Mouse (Mus musculus) CH12.LX (cell line): ENCODE results near the gene Gm20388. TPM values are rescaled to one million over a fixed set of nuclear protein-coding genes. Genes with fewer than 3 reads are reported as not detected.

ENCODE experiments used
- DNase-seq: peaks from one replicate; pipeline ENCODE4 v3.0.0-alpha.2; 2013; ENCODE audit errors: extremely low read depth
- H3K27ac ChIP-seq: 2 replicates; pipeline ENCODE4 v1.5.1; 2012; ENCODE audit warnings: low read depth, mild to moderate bottlenecking, control low read depth, moderate library complexity; ENCODE audit not compliant: insufficient read depth
- H3K27me3 ChIP-seq: replicated peaks from 2 replicates; pipeline ENCODE3; 2012; ENCODE audit warnings: inconsistent platforms
- H3K36me3 ChIP-seq, 2 experiments: replicated peaks in 1 of 2; 2 replicates each; pipeline versions ENCODE3 to v1.6.1; 2012; ENCODE audit warnings: inconsistent platforms in 1 of 2, low read length in 1 of 2, mild to moderate bottlenecking in 1 of 2, mixed read lengths in 1 of 2, moderate library complexity in 1 of 2; ENCODE audit not compliant: control insufficient read depth in 1 of 2, insufficient read depth in 1 of 2
- H3K4me1 ChIP-seq, 2 experiments: 2 replicates each; pipeline ENCODE4 v1.6.1; 2012; ENCODE audit warnings: inconsistent platforms in 1 of 2, moderate library complexity in 1 of 2; ENCODE audit not compliant: insufficient read depth in 2 of 2, control insufficient read depth in 1 of 2
- H3K4me2 ChIP-seq: 2 replicates; pipeline ENCODE4 v1.6.1; 2012; ENCODE audit warnings: low read depth, mild to moderate bottlenecking, control low read depth; ENCODE audit not compliant: poor library complexity, insufficient read depth, severe bottlenecking
- H3K4me3 ChIP-seq, 3 experiments: fragments of 150-350 bp in 1 of 3; sonication (generic) in 1 of 3; replicated peaks in 1 of 3; 2 replicates each; pipeline versions ENCODE3 to v1.5.1; 2011 to 2012; ENCODE audit warnings: low read depth in 2 of 3, low read length in 2 of 3, mild to moderate bottlenecking in 2 of 3, moderate library complexity in 2 of 3, control low read depth in 1 of 3, improper control_type of control experiment in 1 of 3, inconsistent platforms in 1 of 3, mixed read lengths in 1 of 3; ENCODE audit not compliant: poor library complexity in 1 of 3
- H3K79me2 ChIP-seq: replicated peaks from 2 replicates; pipeline ENCODE4 v1.6.1; 2012; ENCODE audit warnings: mild to moderate bottlenecking, moderate library complexity; ENCODE audit not compliant: control insufficient read depth, poor library complexity, insufficient read depth, severe bottlenecking; ENCODE audit errors: extremely low read depth
- H3K9ac ChIP-seq: 2 replicates; pipeline ENCODE4 v1.6.1; 2012; ENCODE audit warnings: low read depth, mild to moderate bottlenecking, control low read depth, moderate library complexity; ENCODE audit not compliant: insufficient read depth
- H3K9me3 ChIP-seq: replicated peaks from 2 replicates; pipeline ENCODE3; 2012; ENCODE audit warnings: low read length, inconsistent platforms, mixed read lengths
- CHD1 ChIP-seq: IDR thresholded peaks from 2 replicates; pipeline ENCODE4 v1.6.1; 2012; ENCODE audit warnings: low read depth, low read length, improper control_type of control experiment, inconsistent platforms
- CTCF ChIP-seq, 2 experiments: IDR thresholded peaks in 1 of 2; conservative IDR thresholded peaks in 1 of 2; 2 replicates each; pipeline ENCODE4 v1.5.1; 2011 to 2012; ENCODE audit warnings: low read depth in 2 of 2, low read length in 2 of 2, improper control_type of control experiment in 1 of 2, inconsistent platforms in 1 of 2, mild to moderate bottlenecking in 1 of 2, moderate library complexity in 1 of 2
- E2F4 ChIP-seq: IDR thresholded peaks from 2 replicates; pipeline ENCODE4 v1.6.1; 2011; ENCODE audit warnings: low read depth, low read length, improper control_type of control experiment; ENCODE audit not compliant: insufficient replicate concordance
- ELF1 ChIP-seq: IDR thresholded peaks from 2 replicates; pipeline ENCODE4 v1.6.1; 2014; ENCODE audit warnings: low read depth, mild to moderate bottlenecking, inconsistent platforms, low read length, improper control_type of control experiment
- GABPA ChIP-seq: IDR thresholded peaks from 2 replicates; pipeline ENCODE4 v1.6.1; 2012; ENCODE audit warnings: low read depth, low read length, improper control_type of control experiment, inconsistent platforms; ENCODE audit not compliant: insufficient replicate concordance
- JUND ChIP-seq: conservative IDR thresholded peaks from 2 replicates; pipeline ENCODE4 v1.6.1; 2011; ENCODE audit warnings: low read depth, low read length, improper control_type of control experiment
- KAT2A ChIP-seq: IDR thresholded peaks from 2 replicates; pipeline ENCODE4 v1.6.1; 2012; ENCODE audit warnings: low read length, improper control_type of control experiment, inconsistent platforms; ENCODE audit not compliant: insufficient replicate concordance
- MEF2A ChIP-seq: IDR thresholded peaks from 2 replicates; pipeline ENCODE4 v1.6.1; 2014; ENCODE audit warnings: low read depth, mild to moderate bottlenecking, inconsistent platforms, low read length, improper control_type of control experiment, borderline replicate concordance
- MXI1 ChIP-seq: IDR thresholded peaks from 2 replicates; pipeline ENCODE4 v1.6.1; 2011; ENCODE audit warnings: mild to moderate bottlenecking, low read depth, low read length, improper control_type of control experiment
- MYC ChIP-seq: IDR thresholded peaks from 2 replicates; pipeline ENCODE4 v1.6.1; 2011; ENCODE audit warnings: low read depth, mild to moderate bottlenecking, improper control_type of control experiment, low read length
- NELFE ChIP-seq: IDR thresholded peaks from 2 replicates; pipeline ENCODE4 v1.6.1; 2011; ENCODE audit warnings: low read depth, low read length, improper control_type of control experiment
- PAX5 ChIP-seq: IDR thresholded peaks from 2 replicates; pipeline ENCODE4 v1.6.1; 2012; ENCODE audit warnings: low read length, inconsistent platforms, mixed read lengths
- POLR2A ChIP-seq: IDR thresholded peaks from 2 replicates; pipeline ENCODE4 v1.6.1; 2011; ENCODE audit warnings: low read depth, mild to moderate bottlenecking, improper control_type of control experiment, low read length
- SIN3A ChIP-seq: IDR thresholded peaks from 2 replicates; pipeline ENCODE4 v1.6.1; 2012; ENCODE audit warnings: low read length, improper control_type of control experiment, inconsistent platforms
- SMC3 ChIP-seq: IDR thresholded peaks from 2 replicates; pipeline ENCODE4 v1.6.1; 2011; ENCODE audit warnings: low read depth, low read length, improper control_type of control experiment
- TBP ChIP-seq: conservative IDR thresholded peaks from 2 replicates; pipeline ENCODE4 v1.6.1; 2011; ENCODE audit warnings: low read depth, low read length, improper control_type of control experiment
- UBTF ChIP-seq: IDR thresholded peaks from 2 replicates; pipeline ENCODE4 v1.6.1; 2012; ENCODE audit warnings: low read depth, mild to moderate bottlenecking, inconsistent platforms, low read length, improper control_type of control experiment, moderate library complexity
- USF1 ChIP-seq: IDR thresholded peaks from 2 replicates; pipeline ENCODE4 v1.6.1; 2014; ENCODE audit warnings: low read depth, mild to moderate bottlenecking, inconsistent platforms, low read length, improper control_type of control experiment
- ZKSCAN1 ChIP-seq: IDR thresholded peaks from 2 replicates; pipeline ENCODE4 v1.6.1; 2012; ENCODE audit warnings: low read depth, inconsistent platforms, low read length, improper control_type of control experiment, borderline replicate concordance
- dilution Hi-C: fragments of 300-500 bp; cut with MboI; formaldehyde crosslinking; loops from 2 replicates; pipeline ENCODE4 v1.14.3; 2020; ENCODE audit warnings: low sequenced_read_pairs; ENCODE audit not compliant: extremely low pct_unique_long_range_greater_than_20kb, extremely low pct_ligation_motif_present
- in situ Hi-C: fragments of 300-500 bp; cut with MboI; formaldehyde crosslinking; loops from 3 replicates; pipeline ENCODE4 v1.14.3; 2019; ENCODE audit warnings: low sequenced_read_pairs, low pct_ligation_motif_present, low pct_unique_long_range_greater_than_20kb, mixed read lengths
- polyA plus RNA-seq: library from polyadenylated mRNA; unstranded; fragments of >175 nt; gene quantifications from 2 replicates; pipeline ENCODE4 v1.2.1, GENCODE M21; 2012; ENCODE audit warnings: low read depth; ENCODE audit not compliant: insufficient read length
- total RNA-seq, 2 experiments: library from RNA; depleted of rRNA; stranded (reverse); fragments of 300-350 nt in 1 of 2; fragments of >200 nt in 1 of 2; gene quantifications; 2 replicates each; pipeline ENCODE4 v1.2.3; 2012 to 2014

Gene Gm20388
- total and polyA plus RNA-seq, 3 experiments = 14.8 to 26.3 (median 22.2) TPM

DNA sequence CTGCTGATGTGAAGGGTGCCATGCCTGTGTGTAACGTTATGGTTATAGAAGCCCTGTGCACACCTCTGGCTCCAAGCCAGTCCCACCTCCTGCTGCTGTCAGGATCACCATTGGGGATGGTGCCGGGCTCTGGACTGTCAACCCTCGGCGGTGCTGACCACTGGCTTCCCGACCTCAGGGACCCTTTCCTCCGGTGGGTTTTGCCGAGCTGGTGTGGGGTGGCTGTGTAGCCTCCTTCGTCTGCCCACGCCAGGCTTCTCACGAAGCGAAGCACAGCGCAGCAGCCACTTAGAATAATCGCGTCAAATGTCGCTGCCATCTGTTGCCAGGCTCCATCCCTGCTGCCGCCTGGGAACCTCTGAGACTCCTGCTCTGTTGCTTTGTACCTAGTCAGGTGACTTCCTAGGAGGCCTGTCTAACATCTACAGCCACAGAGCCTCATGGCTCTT lies 637.7 kb downstream of the Gm20388 start:
- H3K9me3 ChIP-seq = no peaks in the 10 kb centered on the region
- H3K27me3 ChIP-seq = no peaks in the 10 kb centered on the region
- peaks cover 87% of the 10 kb centered on the region for H3K79me2 ChIP-seq
- TF ChIP-seq PAX5 = no peak
- TF ChIP-seq POLR2A = no peak
- TF ChIP-seq JUND = no peak
- no peak for TF ChIP-seq ELF1
- TF ChIP-seq MEF2A = no peak
- no peak for TF ChIP-seq CTCF (conservative IDR thresholded peaks at IDR 0.05 in 1 of 2, IDR thresholded peaks at IDR 0.05 in 1 of 2; ENCODE audit: low read depth in 2 of 2, low read length in 2 of 2)
- TF ChIP-seq GABPA = no peak
- TF ChIP-seq USF1 = no peak
- no peak for TF ChIP-seq SIN3A
- TF ChIP-seq TBP = no peak
- TF ChIP-seq E2F4 = no peak
- TF ChIP-seq MXI1 = no peak
- no peak for TF ChIP-seq UBTF
- no peak for TF ChIP-seq MYC
- no peak for TF ChIP-seq NELFE
- H3K4me2 ChIP-seq = no peak overlapping the region
- in situ Hi-C loops (no loop called here), dilution Hi-C loops (no loop called here)
- H3K36me3 ChIP-seq = peaks cover 6 to 62% of the 10 kb centered on the region in 2 experiments
- no peak overlapping the region for H3K9ac ChIP-seq
- no peak overlapping the region for H3K27ac ChIP-seq
- peaks cover 45 to 88% of the 10 kb centered on the region in 2 experiments for H3K4me1 ChIP-seq
- no peak overlapping the region for H3K4me3 ChIP-seq
- no peak for DNase-seq

DNA sequence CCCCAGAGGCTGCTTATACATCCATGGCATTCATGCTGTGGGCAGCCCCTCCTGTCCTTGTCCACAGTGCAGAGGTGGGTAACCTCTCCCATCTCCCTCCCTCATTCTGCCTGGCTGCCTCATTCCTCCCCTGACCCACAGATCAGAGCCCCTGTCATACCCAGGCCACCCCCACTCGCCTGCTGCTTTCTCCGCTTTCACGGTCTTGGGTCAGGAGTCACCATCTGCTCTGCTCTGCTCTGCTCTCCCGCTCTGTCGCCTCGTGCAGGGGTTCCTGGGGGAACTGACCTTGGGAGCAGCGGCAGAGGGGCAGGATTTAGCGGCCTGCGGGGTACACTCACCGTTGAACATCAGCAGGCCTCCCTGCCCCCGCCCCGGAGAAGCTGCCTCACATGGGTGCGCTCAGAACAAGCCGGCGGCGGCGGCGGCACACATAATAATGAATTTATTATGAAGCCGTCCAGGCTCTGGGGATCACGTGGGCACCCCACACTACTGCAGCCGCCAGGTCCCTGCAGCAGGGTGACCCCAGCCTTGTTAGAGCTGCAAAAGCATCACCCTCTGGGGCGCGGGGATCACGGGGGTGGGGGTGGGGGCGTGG lies 638.8 kb downstream of the Gm20388 start:
- no peak overlapping the region for H3K27ac ChIP-seq
- H3K27me3 ChIP-seq = no peaks in the 10 kb centered on the region
- TF ChIP-seq ZKSCAN1 (no peak), CHD1 (no peak), KAT2A (no peak), TBP (no peak), SMC3 (no peak), MXI1 (no peak)
- no peaks in the 10 kb centered on the region for H3K9me3 ChIP-seq
- H3K4me3 ChIP-seq = no peak overlapping the region
- H3K36me3 ChIP-seq = peaks cover 17 to 73% of the 10 kb centered on the region in 2 experiments
- H3K4me1 ChIP-seq = peaks cover 46 to 88% of the 10 kb centered on the region in 2 experiments
- no peak overlapping the region for H3K4me2 ChIP-seq
- dilution Hi-C loops = no loop called here
- no peak overlapping the region for H3K9ac ChIP-seq
- in situ Hi-C loops = no loop called here
- no peak for DNase-seq
- H3K79me2 ChIP-seq = peaks cover 83% of the 10 kb centered on the region
